Mouse (Mus musculus) lung, adult 2 months (tissue): ENCODE measurements at regions not wholly inside any gene's neighbourhood (a gene's known extent, or its start where the extent isn't known, plus 50 kb on each side); places are given as distances from the start of the nearest gene placed in this dataset.

Experiments
- DNase-seq: peaks from one replicate; pipeline ENCODE4 v3.0.0; 2022
- H3K4me1 ChIP-seq: fragments of 200-500 bp; 2 replicates; pipeline ENCODE4 v1.6.1; 2011; ENCODE audit warnings: low read length; ENCODE audit not compliant: control insufficient read depth, insufficient read depth
- H3K4me3 ChIP-seq: fragments of 200-500 bp; replicated peaks from 2 replicates; pipeline ENCODE3; 2011; ENCODE audit warnings: low read depth, mild to moderate bottlenecking, control low read depth, low read length; ENCODE audit errors: extremely low read depth
- CTCF ChIP-seq: fragments of 200-500 bp; IDR thresholded peaks from 2 replicates; pipeline ENCODE4 v1.5.1; 2011; ENCODE audit warnings: mild to moderate bottlenecking, low read length, control low read depth; ENCODE audit not compliant: insufficient read depth
- POLR2A ChIP-seq: fragments of 200-500 bp; IDR thresholded peaks from 2 replicates; pipeline ENCODE4 v1.6.1; 2011; ENCODE audit warnings: low read depth, mild to moderate bottlenecking, control low read depth, low read length, borderline replicate concordance; ENCODE audit errors: extremely low read depth
- WGBS: fragments of 180-500 bp; shearing (Covaris S2); methylation state at CpG from one replicate; pipeline ENCODE4 v1.1.7; 2018; 5-methylcytosine and 5-hydroxymethylcytosine counted together

- no peak for DNase-seq
- WGBS = 57% methylated on average over 4 of the region's 4 CpGs
- TF ChIP-seq POLR2A = no peak
- no peak for TF ChIP-seq CTCF
- Histone ChIP-seq H3K4me1 (no peaks in the 10 kb centered on the region; the same call in 1 of the 2 replicates), H3K4me3 (no peak overlapping the region)
These were observed 575.7 kb upstream of the Gulo start for GRCm38 (mm10) chr14:66584699-66585098.

- TF ChIP-seq POLR2A (no peak), CTCF (no peak)
- no peaks in the 10 kb centered on the region; the same call in 1 of the 2 replicates for H3K4me1 ChIP-seq
- no peak overlapping the region for H3K4me3 ChIP-seq
- DNase-seq = no peak
- WGBS = 52% methylated on average over 6 of the region's 6 CpGs
These were observed 571.0 kb upstream of the Gulo start for GRCm38 (mm10) chr14:66579904-66580492.

GRCm38 (mm10) chr14:66566600-66566999 is 557.6 kb upstream of the Gulo start:
- 81% methylated on average over 10 of the region's 10 CpGs for WGBS
- H3K4me3 ChIP-seq = no peak overlapping the region
- H3K4me1 ChIP-seq = no peaks in the 10 kb centered on the region
- no peak for DNase-seq
- TF ChIP-seq POLR2A = no peak
- no peak for TF ChIP-seq CTCF

- DNase-seq = no peak
- TF ChIP-seq CTCF = no peak
These were observed 553.7 kb upstream of the Gulo start for GRCm38 (mm10) chr14:66562744-66563143.

GRCm38 (mm10) chr14:66561715-66562114 is 552.7 kb upstream of the Gulo start:
- WGBS = 76% methylated on average over 3 of the region's 3 CpGs
- Histone ChIP-seq H3K4me1 (no peaks in the 10 kb centered on the region), H3K4me3 (no peak overlapping the region)
- no peak for DNase-seq
- no peak for TF ChIP-seq CTCF
- no peak for TF ChIP-seq POLR2A

More at GRCm38 (mm10) chr14:66562744-66563143, 553.7 kb upstream of the Gulo start:
- no peak overlapping the region for H3K4me3 ChIP-seq
- WGBS = 76% methylated on average over 4 of the region's 4 CpGs
- no peaks in the 10 kb centered on the region for H3K4me1 ChIP-seq

GRCm38 (mm10) chr14:66561042-66561590 is 552.1 kb upstream of the Gulo start:
- no peaks in the 10 kb centered on the region for H3K4me1 ChIP-seq
- TF ChIP-seq POLR2A (no peak), CTCF (no peak)
- 79% methylated on average over 5 of the region's 5 CpGs for WGBS
- DNase-seq = no peak
- H3K4me3 ChIP-seq = no peak overlapping the region

- WGBS = 76% methylated on average over 5 of the region's 5 CpGs
- TF ChIP-seq CTCF (no peak), POLR2A (no peak)
- Histone ChIP-seq H3K4me3 (no peak overlapping the region), H3K4me1 (no peaks in the 10 kb centered on the region)
- DNase-seq = no peak
These were observed 549.4 kb upstream of the Gulo start for GRCm38 (mm10) chr14:66558393-66558792.

- TF ChIP-seq CTCF = no peak
- no peak for TF ChIP-seq POLR2A
- H3K4me3 ChIP-seq = no peak overlapping the region
- WGBS = 64% methylated on average over 8 of the region's 8 CpGs
- no peaks in the 10 kb centered on the region for H3K4me1 ChIP-seq
- no peak for DNase-seq
These were observed 548.6 kb upstream of the Gulo start for GRCm38 (mm10) chr14:66557631-66558030.

- WGBS = 79% methylated on average over 6 of the region's 6 CpGs
- no peak for DNase-seq
- TF ChIP-seq POLR2A (no peak), CTCF (no peak)
- Histone ChIP-seq H3K4me3 (no peak overlapping the region), H3K4me1 (no peaks in the 10 kb centered on the region)
These were observed 529.5 kb upstream of the Gulo start for GRCm38 (mm10) chr14:66538498-66538897.

- WGBS = 42% methylated on average over 1 of the region's 1 CpGs
- TF ChIP-seq CTCF (no peak), POLR2A (no peak)
- Histone ChIP-seq H3K4me3 (no peak overlapping the region), H3K4me1 (no peaks in the 10 kb centered on the region)
- DNase-seq = no peak
These were observed 525.7 kb upstream of the Gulo start for GRCm38 (mm10) chr14:66534671-66535070.
